Mouse (Mus musculus) bone marrow, adult 2 months (tissue): ENCODE measurements around the gene Icmt.

Experiments
- CTCF ChIP-seq: fragments of 200-500 bp; IDR thresholded peaks from 2 replicates; pipeline ENCODE4 v1.5.1; 2011; ENCODE audit warnings: low read length, control low read depth; ENCODE audit not compliant: control insufficient read depth, insufficient read depth
- POLR2A ChIP-seq: fragments of 200-500 bp; IDR thresholded peaks from 2 replicates; pipeline ENCODE4 v1.6.1; 2011; ENCODE audit warnings: low read depth, mild to moderate bottlenecking, control low read depth, low read length, borderline replicate concordance; ENCODE audit not compliant: control insufficient read depth

- TF ChIP-seq CTCF (no peak), POLR2A (no peak)
Measured at GRCm38 (mm10) chr4:152269967-152270366, 27.1 kb upstream of the Icmt start.
